Mouse (Mus musculus): Measurements from ENCODE around the gene Fam98a.
A peak's percentile ranks its signal among the peaks of the same experiment; 100 is the strongest.

Gene Fam98a

DNA sequence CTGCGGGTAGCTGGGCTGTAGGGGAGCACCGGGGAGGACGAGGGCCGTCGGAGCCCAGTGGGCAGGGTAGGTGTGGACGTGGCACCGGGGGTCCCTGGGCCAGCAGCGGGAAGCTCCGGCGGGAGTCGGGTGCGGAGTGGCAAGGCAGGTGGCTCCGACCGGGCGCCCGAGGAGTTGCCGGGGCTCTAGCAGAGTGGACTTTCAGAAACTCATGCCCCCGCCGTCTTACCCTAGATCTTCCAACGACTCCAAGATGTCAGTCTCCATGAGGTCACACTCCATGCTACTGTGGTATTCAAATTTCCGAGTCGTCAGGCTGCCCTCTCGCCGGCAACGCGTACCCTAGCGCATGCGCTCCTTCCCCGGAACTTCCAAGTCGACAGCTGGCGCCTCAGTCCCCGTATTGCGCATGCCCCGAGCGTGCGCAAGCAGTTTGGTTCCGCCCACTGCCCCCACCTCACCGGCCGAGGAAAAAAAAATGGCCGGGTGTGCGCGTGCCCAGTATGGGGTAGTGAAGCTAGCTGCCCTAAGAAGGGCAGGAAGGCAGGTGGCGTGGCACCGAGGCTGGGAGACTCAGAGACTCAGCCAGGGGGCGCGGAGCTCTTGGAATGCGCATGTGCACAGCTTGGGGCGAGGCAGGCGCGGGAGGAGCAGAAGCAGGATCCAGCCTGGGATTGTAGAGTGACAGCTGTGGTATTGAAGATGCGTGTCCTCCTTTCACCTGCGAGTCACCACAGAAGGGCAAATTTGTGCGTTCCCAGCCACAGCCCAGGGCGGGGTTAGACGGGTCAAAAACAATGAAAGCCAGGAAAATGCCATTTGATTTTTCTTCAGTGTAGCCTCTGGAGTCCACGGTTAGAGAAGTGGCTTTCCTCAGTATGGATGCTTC lies at the start of gene Fam98a:
Gene Fam98a, minus strand, starts transcription at position 435 of the 889 bp plus-strand sequence.
- DNase-seq (ENCODE audit: low spot score in 2 of 2) = peak; percentile 98 to 99

DNA sequence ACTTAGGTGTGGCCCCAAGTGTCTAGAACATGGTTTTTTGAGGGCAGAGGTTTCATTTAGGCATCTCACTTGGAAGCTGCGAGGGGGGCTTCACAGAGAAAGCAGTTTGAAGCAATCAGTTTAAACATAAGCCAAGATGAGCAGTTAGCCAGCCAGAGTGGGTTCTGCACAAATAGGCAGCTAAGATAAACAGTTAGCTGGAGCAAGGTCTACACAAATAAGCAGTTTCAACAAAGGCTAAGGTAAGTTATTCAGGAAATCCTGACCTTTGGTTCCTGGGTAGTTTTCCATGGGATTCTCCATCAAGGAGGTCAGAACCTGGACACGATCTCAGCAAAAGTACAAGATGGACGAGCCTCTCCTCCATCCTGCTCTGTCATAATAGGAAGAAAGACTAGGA lies 46.9 kb upstream of the Fam98a start:
- DNase-seq (ENCODE audit: low spot score in 2 of 2) = no peak

DNA sequence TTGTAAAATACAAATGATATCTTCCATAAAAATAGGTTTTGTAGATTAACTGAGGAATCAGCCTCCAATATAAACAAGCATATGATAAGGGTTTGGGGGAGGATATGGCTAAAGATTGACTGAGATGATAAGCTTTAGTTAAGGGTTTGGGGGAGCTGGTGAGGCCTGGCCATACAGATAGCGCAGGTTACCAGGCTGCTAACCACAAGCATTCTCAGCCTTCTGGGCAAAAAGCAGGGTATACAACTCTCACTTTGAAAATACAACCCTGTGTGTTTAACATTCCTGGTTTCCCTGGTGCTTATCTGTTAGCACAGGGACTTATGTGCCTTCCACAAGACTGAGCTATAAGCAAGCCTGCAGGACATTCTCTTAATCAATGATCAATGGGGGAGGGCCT lies 31.0 kb upstream of the Fam98a start:
- no peak for DNase-seq (ENCODE audit: low spot score in 2 of 2)

DNA sequence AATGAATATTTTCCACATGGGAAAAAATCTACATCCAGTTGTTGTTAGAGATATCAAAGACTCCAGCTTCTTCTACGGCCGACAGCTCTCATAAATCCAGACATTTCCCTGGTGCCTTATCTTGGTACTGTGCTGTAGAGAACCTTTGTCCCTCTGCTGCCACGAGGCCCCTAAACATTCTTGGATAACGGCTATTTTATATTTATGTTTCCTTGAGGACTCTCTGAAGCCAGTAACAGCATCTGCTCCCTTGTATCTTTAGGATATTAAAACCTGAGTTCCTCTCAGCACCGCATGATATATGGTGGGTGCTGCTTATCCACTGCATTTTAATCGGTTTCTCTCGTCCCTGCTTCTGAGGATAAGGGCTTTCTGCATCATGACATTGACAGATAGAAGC lies 23.9 kb upstream of the Fam98a start:
- DNase-seq (ENCODE audit: low spot score in 2 of 2) = no peak

DNA sequence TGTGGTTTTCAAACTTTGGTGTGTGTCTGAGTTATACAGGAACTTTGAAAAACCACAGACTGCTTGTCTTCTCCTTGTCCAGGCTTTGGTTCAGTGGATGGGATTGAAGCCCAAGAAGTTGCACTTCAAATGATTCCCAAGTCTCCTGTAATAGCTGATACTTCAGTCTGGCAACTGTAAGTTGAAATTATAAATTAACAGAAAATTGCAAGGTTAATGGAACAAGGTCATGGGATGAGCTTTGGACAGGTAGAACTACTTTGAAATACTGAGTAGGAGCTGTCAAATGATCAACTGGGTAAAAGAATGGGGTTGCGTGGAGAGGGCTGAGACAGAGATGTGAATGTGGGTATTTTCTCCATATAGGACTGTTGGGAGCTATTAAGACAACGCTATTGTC lies 6.3 kb upstream of the Fam98a start:
- DNase-seq (ENCODE audit: low spot score in 2 of 2) = no peak

DNA sequence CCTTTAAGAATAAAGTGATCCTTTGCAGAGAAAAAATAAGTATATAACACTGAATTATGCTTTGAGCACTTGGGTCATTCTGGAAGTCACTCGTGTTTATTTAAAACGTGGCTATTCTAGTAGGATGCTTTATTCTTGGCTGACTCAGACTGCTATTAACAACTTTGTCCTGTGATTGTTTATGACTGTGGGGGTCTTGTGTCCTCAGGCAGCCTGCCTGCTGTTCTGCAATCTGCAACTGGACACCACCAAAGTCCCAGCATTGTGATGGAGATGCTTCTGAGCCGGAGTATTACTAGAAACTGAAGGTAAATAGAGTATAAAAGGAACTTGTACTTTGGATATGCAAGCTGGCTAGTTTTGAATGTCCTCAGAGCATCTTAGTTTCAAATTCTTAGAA lies 5.3 kb upstream of the Fam98a start:
- DNase-seq (ENCODE audit: low spot score in 2 of 2) = no peak

DNA sequence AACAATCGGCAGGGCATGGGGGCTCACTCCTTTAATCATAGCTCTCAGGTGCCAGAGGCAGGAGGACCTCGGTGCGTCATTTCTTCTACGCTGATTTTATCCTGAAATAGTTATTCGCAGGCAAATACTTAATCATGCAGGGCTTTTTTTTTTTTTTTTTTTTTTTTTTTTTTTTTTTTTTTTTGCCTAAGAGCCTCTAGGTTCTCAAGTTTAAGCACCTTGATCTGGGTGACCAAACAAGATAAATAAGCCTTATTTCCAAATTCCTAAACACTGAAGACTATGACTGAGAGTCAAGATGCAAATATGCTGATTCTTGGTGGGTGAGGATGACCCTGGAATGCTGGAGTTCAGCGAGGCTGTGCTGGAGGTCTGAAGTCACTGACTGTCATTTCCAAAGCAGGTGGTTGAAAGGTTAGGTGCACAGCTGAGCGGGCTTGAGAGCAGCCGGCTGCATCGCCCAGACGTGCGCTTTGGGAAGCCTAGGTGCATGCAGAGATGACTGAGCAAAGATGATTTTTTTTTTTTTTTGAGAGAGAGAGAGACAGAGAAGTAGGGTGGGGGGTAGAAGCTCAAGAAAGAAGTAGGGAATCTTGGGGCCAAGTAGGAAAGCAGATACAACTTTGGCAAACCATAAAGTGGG lies 854 bp downstream of the Fam98a start:
- DNase-seq (ENCODE audit: low spot score in 2 of 2) = no peak

DNA sequence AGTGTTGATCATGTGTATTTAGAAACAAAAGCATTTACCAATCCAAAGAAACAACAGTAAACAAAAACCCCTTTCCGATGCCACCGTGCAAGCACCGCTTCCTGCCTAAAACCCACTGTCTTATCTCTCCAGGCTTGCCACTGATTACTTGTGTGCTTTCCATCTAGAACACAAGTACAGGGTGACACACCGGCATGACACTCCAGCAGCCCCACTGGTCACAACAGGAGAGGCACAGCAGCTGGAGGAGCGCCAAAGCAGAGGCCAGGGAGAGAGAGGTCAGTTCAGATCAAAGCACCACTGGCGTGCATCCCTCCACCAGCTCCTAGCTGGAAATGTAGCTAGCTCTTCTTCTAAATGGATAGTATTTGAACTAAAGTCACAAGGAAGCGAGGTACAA lies 7.5 kb downstream of the Fam98a start:
- no peak for DNase-seq (ENCODE audit: low spot score in 2 of 2)

DNA sequence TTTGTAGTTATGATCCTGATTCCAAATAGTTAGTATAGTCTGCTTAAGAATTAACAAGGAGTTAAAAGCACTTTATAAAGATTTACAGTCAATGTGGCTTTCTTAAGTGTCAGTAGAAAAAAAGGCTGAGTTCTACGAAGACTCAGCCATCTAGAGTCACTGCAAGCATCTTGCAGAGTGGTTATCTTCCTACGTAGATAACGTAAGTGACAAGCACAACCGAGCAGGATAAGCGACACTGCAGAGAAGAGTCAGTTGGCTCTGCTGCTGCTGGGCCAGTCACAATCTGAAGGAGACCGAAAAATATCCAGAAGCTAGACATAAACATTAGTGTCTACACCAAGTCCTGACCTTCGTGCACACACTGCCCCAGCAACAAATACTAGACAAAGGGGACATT lies 8.3 kb downstream of the Fam98a start:
- no peak for DNase-seq (ENCODE audit: low spot score in 2 of 2)

DNA sequence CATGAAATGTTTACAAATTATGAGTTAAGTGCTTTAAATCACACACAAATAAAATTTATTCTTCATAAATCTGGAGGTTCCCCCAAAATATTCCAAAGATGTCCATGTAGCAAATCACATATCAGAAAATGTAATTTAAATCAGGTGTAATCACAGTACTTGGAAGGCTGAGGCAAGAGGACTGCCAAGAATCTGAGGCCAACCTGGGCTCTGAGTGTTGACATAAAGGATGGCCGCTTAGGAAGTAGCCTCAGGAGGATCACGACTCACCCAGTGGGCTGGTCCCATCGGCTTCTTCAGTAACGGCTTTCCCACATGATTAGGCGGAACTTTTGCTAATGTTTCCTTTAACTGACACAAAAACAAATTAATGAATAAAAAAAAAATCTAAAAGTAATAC lies 11.9 kb downstream of the Fam98a start:
- no peak for DNase-seq (ENCODE audit: low spot score in 2 of 2)

DNA sequence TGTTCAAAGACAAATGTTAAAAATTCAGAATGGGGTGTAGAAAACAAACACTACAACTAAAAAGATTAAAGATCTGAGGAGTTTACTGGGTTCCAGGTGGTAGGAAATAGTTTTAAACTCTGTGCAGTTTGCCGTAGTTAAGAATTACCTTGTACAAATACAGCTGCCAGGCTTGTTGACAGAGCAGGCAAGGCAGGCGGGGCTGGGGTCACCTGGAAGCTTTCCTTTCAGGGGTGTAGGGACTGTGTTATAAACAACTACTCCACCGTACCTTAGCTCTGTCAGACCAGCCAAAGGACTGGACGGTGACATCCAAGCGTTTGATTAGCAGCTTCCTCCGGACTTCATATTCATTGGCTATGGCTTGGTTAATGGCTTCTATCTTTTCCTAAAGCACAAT lies 12.6 kb downstream of the Fam98a start:
- no peak for DNase-seq (ENCODE audit: low spot score in 2 of 2)

DNA sequence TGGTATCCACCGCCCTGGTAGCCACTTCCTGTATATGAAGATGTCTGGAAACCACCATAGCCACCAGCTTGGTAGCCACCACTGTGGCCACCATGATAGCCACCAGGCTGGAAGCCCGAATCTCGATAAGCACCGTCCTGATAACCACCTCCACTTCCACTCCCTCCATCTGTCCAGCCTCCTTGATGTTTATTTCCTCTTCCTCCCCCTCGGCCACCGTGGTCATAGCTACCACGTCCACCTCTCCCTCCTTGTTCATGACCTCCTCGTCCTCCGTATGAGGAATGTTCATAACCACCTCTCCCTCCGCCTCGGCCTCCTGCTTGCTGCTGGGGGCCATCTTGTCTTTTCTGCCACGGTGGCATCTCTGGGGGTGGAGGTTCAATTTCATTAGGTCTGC lies 13.3 kb downstream of the Fam98a start:
- no peak for DNase-seq (ENCODE audit: low spot score in 2 of 2)

DNA sequence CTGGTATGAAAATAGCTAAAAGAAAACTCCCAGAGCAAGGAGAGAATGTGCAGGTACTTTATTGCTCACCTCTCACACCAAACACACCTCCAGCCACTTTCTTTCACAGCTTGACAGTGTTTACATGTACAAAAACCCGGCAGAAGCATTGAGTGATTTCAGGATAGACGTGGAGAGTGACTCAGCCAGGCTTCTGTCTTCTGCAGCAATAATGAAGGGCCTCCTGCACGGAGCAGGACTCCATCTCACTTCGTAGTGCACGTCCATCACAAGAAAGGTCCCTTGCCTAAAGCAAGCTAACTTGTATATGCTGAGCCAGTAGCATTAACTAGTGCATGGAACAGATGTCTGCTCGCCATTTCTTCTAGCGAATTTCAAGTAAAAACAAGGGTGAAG lies 14.7 kb downstream of the Fam98a start:
- DNase-seq (ENCODE audit: low spot score in 2 of 2) = no peak

DNA sequence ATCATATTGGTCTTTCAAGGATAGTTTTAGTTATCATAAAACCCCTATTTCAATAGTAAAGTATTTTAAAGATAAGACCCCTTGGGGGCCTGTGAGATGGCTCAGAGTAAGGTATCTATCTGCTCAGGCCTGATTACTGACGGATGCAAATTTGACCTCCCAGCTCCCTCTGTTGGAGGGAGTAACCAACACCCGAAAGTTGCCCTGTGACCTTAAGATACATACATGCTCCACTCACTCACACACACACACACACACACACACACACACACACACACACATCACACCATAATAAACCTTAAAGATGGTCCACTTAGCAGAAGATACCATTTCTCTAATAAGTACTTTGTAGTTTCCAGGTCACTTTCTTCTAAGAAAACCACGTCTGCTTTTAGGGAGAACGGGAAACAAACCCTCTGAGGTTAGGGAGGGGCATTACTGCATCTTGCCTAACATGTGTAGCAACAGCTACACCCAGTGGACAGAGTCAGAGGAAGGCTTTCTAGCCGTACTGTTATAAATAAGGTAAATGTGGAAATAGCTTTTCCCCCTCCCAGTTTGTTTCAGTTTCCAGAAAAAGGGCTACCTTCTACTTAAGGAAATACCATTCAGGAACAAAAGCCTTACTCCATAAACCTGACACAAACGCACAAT lies 15.2 kb downstream of the Fam98a start:
- peak; percentile 69 to 71 for DNase-seq (ENCODE audit: low spot score in 2 of 2)

DNA sequence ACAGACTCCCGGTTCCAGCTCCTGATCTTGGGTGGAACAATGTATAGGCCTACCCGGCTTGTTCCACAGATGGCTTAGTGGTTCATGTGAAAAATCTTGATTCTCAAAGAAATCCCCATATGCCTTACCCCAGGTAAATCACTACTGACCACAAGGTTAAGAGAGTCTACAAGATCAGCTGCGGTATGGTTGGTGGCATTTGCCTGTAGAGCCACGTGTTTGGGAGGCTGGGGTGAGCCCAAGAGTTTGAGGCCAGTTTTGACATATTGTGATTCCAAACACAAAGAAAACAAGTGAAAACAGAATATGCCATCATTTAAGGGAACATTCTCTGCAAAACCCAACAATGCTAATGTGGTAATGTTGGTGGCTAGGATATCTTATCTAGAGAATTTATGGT lies 16.1 kb downstream of the Fam98a start:
- DNase-seq (ENCODE audit: low spot score in 2 of 2) = no peak

DNA sequence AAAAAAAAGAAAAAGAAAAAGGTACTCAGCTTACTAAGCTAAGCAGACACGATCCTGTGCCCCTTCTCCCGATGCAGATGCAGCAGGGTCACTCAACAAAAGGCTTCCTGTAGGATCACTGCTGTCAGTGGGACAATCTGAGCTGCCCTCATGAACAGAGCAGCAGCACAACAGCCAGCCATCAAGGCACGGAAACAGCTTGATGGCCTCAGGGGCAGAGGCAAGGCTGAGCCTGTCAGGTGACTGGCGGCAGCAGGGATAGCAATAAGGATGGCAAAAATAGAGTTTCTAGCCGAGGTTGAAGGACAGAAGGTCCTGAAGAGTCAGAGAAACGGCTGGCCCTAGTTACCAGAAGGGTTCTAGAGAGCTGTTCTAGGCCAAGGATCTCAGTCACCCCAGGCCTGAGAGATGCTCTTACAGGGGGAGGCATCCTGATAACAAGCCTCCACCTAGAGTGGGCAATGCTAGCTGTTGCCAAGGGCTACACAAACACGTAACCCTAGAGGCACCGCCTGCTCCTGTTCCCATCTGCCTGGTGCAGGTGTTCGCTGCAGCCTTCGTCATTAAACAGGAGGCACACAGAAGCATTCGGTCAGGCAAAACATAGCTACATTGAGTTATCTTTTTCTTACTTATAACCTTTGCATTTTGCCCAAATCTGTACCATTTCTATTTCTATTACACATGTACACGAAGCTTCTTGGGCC lies 17.3 kb downstream of the Fam98a start:
- no peak for DNase-seq (ENCODE audit: low spot score in 2 of 2)

DNA sequence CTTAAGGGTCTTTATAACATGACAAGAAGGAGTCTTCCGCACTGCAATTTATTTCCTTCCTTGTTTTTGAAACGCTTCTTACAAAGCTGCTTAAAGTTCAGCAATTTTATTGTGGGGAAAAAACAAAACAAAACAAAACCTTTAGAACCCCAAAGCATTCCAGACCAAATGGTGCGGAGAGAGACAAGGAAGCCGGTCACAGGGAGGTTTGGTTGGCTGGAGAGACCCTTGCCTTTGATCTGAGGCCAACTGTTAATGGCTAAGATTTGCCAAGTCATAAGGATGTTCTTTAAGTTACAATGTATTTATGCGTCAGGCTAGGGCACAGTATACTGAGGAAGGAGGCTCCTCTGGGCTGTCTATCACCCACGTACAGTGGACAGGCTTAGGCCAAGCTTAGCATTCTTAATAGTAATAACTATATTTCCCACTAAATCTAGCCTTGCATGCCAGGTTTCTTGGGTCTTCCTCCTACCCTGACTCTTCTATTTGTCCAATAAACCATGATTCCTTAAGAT lies 19.2 kb downstream of the Fam98a start:
- DNase-seq (ENCODE audit: low spot score in 2 of 2) = no peak

DNA sequence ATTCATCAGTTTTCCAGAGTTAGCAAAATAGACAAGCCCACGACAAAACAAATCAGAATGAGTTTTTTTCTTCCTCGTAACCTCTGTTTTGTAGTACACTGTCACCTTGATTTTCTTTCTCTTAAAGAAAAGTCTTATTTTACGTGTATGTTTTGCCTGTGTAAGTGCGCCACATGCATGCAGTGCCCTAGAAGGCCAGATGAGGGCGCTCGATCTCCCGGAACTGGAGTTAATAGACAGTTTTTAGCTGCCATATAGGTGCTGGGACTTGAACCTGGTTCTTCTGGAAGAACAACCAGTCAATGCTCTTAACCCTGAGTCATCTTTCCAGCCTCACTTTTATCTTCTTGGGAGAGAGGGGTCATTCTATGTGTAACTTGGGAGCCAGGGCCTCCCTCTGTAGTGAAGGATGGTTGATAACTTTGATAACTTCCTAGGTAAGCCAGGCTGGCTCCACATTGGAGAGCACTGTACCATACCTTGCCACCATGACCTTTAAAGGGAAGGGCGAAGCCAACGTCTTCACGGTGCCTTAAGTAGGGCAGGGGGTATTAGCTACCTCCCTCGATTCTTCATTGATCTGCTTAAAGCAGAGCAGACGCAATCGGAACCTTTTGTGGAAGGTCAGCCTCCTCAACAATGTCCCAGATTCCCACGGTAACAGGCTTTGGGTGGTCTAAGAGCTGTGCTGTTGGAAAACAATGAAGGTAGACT lies 22.4 kb downstream of the Fam98a start:
- no peak for DNase-seq (ENCODE audit: low spot score in 2 of 2)

DNA sequence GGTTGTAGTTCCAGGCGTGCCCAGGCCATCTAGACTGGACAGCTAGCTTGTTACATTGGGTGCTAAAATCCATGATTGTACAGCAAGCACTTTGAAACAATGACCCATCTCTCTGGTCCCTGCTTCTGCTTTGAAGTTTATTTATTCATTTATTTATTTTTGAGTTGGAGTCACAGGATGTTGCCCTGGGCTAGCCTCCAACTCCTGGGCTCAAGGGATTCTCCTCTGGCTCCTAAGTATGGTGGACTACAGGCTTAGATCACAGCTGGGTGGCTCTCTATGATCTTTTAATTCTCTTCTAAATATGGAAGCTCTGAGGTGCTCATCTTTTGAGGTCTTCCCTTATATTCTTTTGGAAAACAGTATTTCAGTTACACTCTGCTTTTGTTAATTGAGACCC lies 25.3 kb downstream of the Fam98a start:
- no peak for DNase-seq (ENCODE audit: low spot score in 2 of 2)

DNA sequence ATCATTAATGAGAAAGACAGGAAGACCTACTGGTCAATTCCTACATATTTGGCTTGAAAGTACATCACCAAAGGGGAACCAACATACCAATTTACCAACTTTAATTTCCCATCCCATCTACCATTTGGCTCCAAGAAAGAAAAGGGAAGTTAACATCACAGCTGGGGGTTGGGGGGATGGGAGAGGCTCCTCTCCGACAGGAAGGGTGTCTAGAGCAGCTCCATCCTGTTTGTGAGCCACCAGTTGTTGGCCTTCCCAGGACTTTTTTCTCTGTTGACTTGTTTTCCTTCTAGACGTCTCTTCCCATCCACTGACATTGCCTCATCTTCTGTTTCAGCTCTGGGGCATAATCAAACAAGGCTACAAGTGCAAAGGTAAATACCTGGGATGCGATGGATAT lies 27.9 kb downstream of the Fam98a start:
- DNase-seq (ENCODE audit: low spot score in 2 of 2) = peak in 1 of 2 experiments; percentile 49

DNA sequence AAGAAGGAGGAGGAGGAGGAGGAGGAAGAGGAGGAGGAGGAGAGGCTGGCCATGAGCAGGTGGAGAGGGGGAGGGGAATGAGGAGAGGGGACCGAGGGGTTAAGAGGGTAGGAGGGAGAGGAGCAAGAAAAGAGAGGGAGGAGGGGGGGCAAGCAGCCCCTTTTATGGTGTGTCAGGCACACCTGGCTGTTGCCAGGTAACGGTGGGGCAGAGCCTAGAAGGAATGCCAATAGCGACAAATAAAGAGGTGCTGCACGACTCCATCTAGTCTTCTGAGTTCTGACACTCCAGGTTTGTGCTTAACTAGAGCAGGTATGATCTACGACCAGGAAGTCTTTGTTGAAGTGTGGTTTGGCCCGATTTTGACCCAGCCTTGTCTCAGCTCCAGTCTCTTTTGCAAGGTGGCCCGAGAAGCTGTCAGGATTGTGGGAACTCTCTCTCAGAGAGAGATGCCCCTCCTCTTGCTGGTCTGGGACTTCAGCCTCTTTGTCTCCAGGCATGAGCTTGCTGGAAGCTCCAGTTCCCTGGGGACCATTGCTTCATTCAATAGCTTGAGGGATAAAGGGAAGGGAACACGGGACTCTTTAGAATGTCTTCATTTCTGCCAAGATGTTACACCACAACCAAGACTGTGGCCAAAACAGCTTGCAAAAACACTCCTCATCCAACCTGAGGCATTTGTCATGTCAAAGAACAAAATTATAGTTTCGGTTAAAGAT lies 29.2 kb downstream of the Fam98a start:
- DNase-seq (ENCODE audit: low spot score in 2 of 2) = no peak

Measured in right cerebral cortex, postnatal 10 days (tissue).